ENCODE assay signal across 8 mouse cellular contexts in genomic region chr13:72769007-72769595, GRCm38 (mm10).
DNase-seq lines count a peak whose midpoint lies in the region; ATAC-seq and TF ChIP-seq lines count a peak whose summit lies in the region.

No protein-coding gene starts in this region.

- peaks cover 4% of the 10 kb centered on the region; the same call in 1 of the 2 replicates for H3K4me1 ChIP-seq in cerebellum, adult 2 months (ENCODE audit: control insufficient read depth, insufficient read depth, low read length)
- H3K4me1 ChIP-seq in lung, embryonic 14.5 days (ENCODE audit: insufficient read depth), result no peaks in the 10 kb centered on the region
- no peaks in the 10 kb centered on the region for H3K4me1 ChIP-seq in forebrain, embryonic 13.5 days

- no peaks in the 10 kb centered on the region for H3K36me3 ChIP-seq in lung, embryonic 14.5 days (ENCODE audit: insufficient read depth)
- no peaks in the 10 kb centered on the region for H3K36me3 ChIP-seq in forebrain, embryonic 13.5 days (ENCODE audit: poor library complexity, severe bottlenecking)

- H3K27ac ChIP-seq in cerebellum, adult 2 months (ENCODE audit: insufficient read depth, low read length), result no peak overlapping the region
- H3K27ac ChIP-seq in lung, embryonic 14.5 days (ENCODE audit: low read depth), result no peak overlapping the region
- no peak overlapping the region for H3K27ac ChIP-seq in forebrain, embryonic 13.5 days

- H3K4me3 ChIP-seq in cerebellum, adult 2 months (replicated peaks; ENCODE audit: insufficient read depth, low read depth, low read length), result no peak overlapping the region
- no peak overlapping the region for H3K4me3 ChIP-seq in lung, embryonic 14.5 days (ENCODE audit: low read depth, low read length)
- H3K4me3 ChIP-seq in forebrain, embryonic 13.5 days, result no peak overlapping the region

- H3K9ac ChIP-seq in lung, embryonic 14.5 days, result no peak overlapping the region
- H3K9ac ChIP-seq in forebrain, embryonic 13.5 days, result no peak overlapping the region

- no peaks in the 10 kb centered on the region for H3K9me3 ChIP-seq in lung, embryonic 14.5 days (ENCODE audit: low read depth, low read length)
- H3K9me3 ChIP-seq in forebrain, embryonic 13.5 days (replicated peaks), result 0 out of 2 replicates have a peak, but pooled peaks cover 3% of the 10 kb centered on the region

- TF ChIP-seq POLR2A in cerebellum, adult 2 months (IDR thresholded peaks at IDR 0.05; ENCODE audit: borderline replicate concordance, insufficient read depth, low read length), result no peak

- peak; percentile 15; the same call in 1 of the 2 replicates for TF ChIP-seq CTCF in cerebellum, adult 2 months (IDR thresholded peaks at IDR 0.05; ENCODE audit: borderline replicate concordance, insufficient read depth, low read depth, low read length)
- TF ChIP-seq CTCF in lung, embryonic 14.5 days (IDR thresholded peaks at IDR 0.05; ENCODE audit: low read depth), result no peak; the same call in 1 of the 2 replicates

- H3K4me2 ChIP-seq in lung, embryonic 14.5 days, result no peak overlapping the region
- no peak overlapping the region for H3K4me2 ChIP-seq in forebrain, embryonic 13.5 days

- H3K27me3 ChIP-seq in cerebellum, adult 2 months (ENCODE audit: control insufficient read depth, insufficient read depth, low read length), result no peaks in the 10 kb centered on the region; the same call in 1 of the 2 replicates
- H3K27me3 ChIP-seq in lung, embryonic 14.5 days (ENCODE audit: insufficient read depth, low read length), result no peaks in the 10 kb centered on the region
- no peaks in the 10 kb centered on the region for H3K27me3 ChIP-seq in forebrain, embryonic 13.5 days

- WGBS in cerebellum, adult 2 months, result 26% methylated on average over 12 of the region's 12 CpGs
- 53% methylated on average over 12 of the region's 12 CpGs for WGBS in lung, embryonic 14.5 days
- 76% methylated on average over 12 of the region's 12 CpGs for WGBS in forebrain, embryonic 13.5 days

- DNase-seq in cerebellum, adult 2 months, result peak; percentile 10 to 16
- DNase-seq in cerebellum, adult 11 months, result no peak
- peak; percentile 1 for DNase-seq in lung, embryonic 14.5 days
- no peak for DNase-seq in lung, postnatal 14 days
- DNase-seq in layer of hippocampus, postnatal 25 days (ENCODE audit: extremely low spot score in 1 of 2, low spot score in 1 of 2), result peak; percentile 38 to 45
- DNase-seq in right cerebral cortex, postnatal 25 days, result peak; percentile 39
- no peak for DNase-seq in urinary bladder, postnatal 10 days (ENCODE audit: low spot score)

- no peak for ATAC-seq in lung, embryonic 14.5 days (ENCODE audit: insufficient read depth)
- no peak for ATAC-seq in forebrain, embryonic 13.5 days

Comparison
In these comparisons a context has a peak if more than half of its experiments do, and no peak if none do; other contexts are left out.
1. DNase-seq: peak in cerebellum, adult 2 months (2 of 2), lung, embryonic 14.5 days (single experiment), layer of hippocampus, postnatal 25 days (2 of 2) and right cerebral cortex, postnatal 25 days (single experiment); none in cerebellum, adult 11 months (single experiment), lung, postnatal 14 days (single experiment) and urinary bladder, postnatal 10 days (single experiment).